Mouse (Mus musculus) midbrain, embryonic 15.5 days (tissue): ENCODE data around the gene Tmsb15b2. TPM values are rescaled to one million over a fixed set of nuclear protein-coding genes. Genes with fewer than 3 reads are reported as not detected.
A peak's percentile ranks its signal among the peaks of the same experiment; 100 is the strongest.
"Not testable (repeated sequence)": the region's sequence is repeated elsewhere in the genome, so short reads cannot be mapped to it uniquely, and the experiment has no call there.

Source experiments
- ATAC-seq: fragments of 200-750 bp; cut with Nextera tagmentation; replicated peaks from 2 replicates; pipeline ENCODE4 v1.8.0; 2017; ENCODE audit warnings: moderate TSS enrichment
- H3K27ac ChIP-seq: fragments of 300-500 bp; sonication (generic); 2 replicates; pipeline ENCODE4 v1.5.1; 2015; ENCODE audit warnings: mild to moderate bottlenecking, inconsistent platforms
- H3K27me3 ChIP-seq: fragments of 300-500 bp; sonication (generic); replicated peaks from 2 replicates; pipeline ENCODE4 v1.6.1; 2015; ENCODE audit warnings: inconsistent platforms
- H3K36me3 ChIP-seq: fragments of 300-500 bp; sonication (generic); replicated peaks from 2 replicates; pipeline ENCODE4 v1.6.1; 2015; ENCODE audit warnings: inconsistent platforms
- H3K4me1 ChIP-seq: fragments of 300-500 bp; sonication (generic); 2 replicates; pipeline ENCODE4 v1.6.1; 2015; ENCODE audit warnings: inconsistent platforms
- H3K4me2 ChIP-seq: fragments of 300-500 bp; sonication (generic); 2 replicates; pipeline ENCODE4 v1.6.1; 2015; ENCODE audit warnings: inconsistent platforms, mild to moderate bottlenecking, moderate library complexity
- H3K4me3 ChIP-seq: fragments of 300-500 bp; sonication (generic); 2 replicates; pipeline ENCODE4 v1.5.1; 2015; ENCODE audit warnings: mild to moderate bottlenecking, inconsistent platforms
- H3K9ac ChIP-seq: fragments of 300-500 bp; sonication (generic); 2 replicates; pipeline ENCODE4 v1.6.1; 2015; ENCODE audit warnings: mild to moderate bottlenecking, inconsistent platforms
- H3K9me3 ChIP-seq: fragments of 300-500 bp; sonication (generic); 2 replicates; pipeline ENCODE4 v1.6.1; 2016; ENCODE audit warnings: inconsistent platforms
- WGBS: fragments of 180-500 bp; shearing (Covaris S2); methylation state at CpG from one replicate; pipeline ENCODE4 v1.1.7; 2015; ENCODE audit warnings: mixed read lengths; 5-methylcytosine and 5-hydroxymethylcytosine counted together
- polyA plus RNA-seq: library from polyadenylated mRNA; unstranded; fragments of >200 nt; fragmentation: Nextera tagmentation; extraction: Ambion mirVana; gene quantifications from 2 replicates; pipeline ENCODE4 v1.2.1, GENCODE M21; 2015

Tmsb15b2 gene
- polyA plus RNA-seq: 70.9 and 74.1 TPM in 2 replicates

DNA sequence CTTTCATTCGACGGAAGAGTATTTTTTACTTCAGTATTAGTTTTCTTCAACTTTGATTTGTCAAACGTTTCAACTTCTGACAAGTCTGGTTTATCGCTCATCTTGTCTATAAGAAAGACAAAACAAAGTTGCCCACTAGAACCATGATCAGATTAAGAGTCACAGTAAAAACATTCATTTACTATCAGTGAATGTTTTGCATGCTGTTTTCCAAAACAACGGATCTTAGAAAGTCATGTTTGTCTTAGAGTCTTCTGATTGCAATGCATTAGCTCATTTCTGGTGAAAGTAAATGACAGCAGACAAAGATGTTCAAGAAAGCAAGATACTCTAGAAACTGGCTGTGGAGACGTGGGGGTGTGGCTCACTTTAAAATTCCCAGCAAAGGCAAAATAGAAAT is at the start of gene Tmsb15b2:
Gene Tmsb15b2 (minus strand): TSS at position 101 of the 400 bp plus-strand sequence.
- peak within 1 kb of the TSS; percentile 46 for H3K4me3 ChIP-seq
- H3K27me3 ChIP-seq, ATAC-seq, H3K4me1 ChIP-seq, H3K9me3 ChIP-seq, H3K36me3 ChIP-seq, H3K27ac ChIP-seq: not testable (repeated sequence)
- peak within 1 kb of the TSS; percentile 60 for H3K4me2 ChIP-seq
- peak within 1 kb of the TSS; percentile 42 for H3K9ac ChIP-seq
- 91% methylated on average over 6 of the region's 6 CpGs for WGBS

DNA sequence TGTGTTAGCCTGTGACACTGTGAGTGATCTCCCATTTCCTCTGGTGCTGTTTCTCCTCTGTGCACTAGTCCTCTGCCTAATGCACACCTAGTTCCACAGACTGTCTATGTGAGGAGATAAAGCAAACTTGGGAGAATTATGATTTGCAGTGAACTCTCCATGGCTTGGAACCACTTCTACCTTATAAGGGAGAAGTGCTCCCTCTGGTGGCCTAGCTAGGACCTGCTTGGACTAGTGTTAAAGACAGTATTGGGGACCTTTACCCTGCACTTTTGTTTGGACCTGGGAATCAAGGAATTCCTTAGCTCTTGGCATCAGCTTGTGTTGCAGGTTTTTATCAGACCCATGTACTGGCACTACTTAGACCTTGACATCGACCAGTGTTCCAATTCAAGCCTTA is 44.0 kb upstream of the Tmsb15b2 start:
- Histone ChIP-seq H3K27ac (no peak overlapping the region), H3K36me3 (no peaks in the 10 kb centered on the region), H3K4me1 (no peaks in the 10 kb centered on the region), H3K4me3 (no peak overlapping the region), H3K9ac (no peak overlapping the region), H3K27me3 (no peaks in the 10 kb centered on the region), H3K9me3 (no peaks in the 10 kb centered on the region), H3K4me2 (no peak overlapping the region)
- WGBS: 41% methylated on average over 1 of the region's 1 CpGs
- ATAC-seq: peak; percentile 52

DNA sequence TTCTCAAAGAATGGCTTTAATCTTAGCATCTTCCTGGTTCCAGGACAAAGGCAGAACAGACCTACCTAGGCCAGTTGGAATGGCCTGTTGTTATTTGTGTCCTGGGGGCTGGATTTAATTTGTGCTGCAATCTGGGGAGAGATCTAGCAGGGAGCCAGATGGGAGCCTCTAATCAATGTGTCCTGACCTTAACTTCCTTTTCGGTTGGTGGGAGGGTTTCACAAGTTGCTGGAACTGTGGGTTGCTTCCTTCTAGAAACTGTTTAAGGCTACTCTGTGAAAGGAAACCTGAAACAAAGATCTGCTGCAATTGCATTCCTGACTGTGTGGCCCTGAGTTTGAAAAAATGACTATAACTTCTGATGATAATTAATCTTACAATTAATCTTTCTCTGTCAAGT is 42.4 kb upstream of the Tmsb15b2 start:
- no peak overlapping the region for H3K9ac ChIP-seq
- H3K27ac ChIP-seq: no peak overlapping the region
- no peak overlapping the region for H3K4me2 ChIP-seq
- ATAC-seq: no peak
- H3K9me3 ChIP-seq: no peaks in the 10 kb centered on the region
- H3K27me3 ChIP-seq: no peaks in the 10 kb centered on the region
- WGBS: 81% methylated on average over 1 of the region's 1 CpGs
- no peaks in the 10 kb centered on the region for H3K36me3 ChIP-seq
- no peaks in the 10 kb centered on the region for H3K4me1 ChIP-seq
- no peak overlapping the region for H3K4me3 ChIP-seq

DNA sequence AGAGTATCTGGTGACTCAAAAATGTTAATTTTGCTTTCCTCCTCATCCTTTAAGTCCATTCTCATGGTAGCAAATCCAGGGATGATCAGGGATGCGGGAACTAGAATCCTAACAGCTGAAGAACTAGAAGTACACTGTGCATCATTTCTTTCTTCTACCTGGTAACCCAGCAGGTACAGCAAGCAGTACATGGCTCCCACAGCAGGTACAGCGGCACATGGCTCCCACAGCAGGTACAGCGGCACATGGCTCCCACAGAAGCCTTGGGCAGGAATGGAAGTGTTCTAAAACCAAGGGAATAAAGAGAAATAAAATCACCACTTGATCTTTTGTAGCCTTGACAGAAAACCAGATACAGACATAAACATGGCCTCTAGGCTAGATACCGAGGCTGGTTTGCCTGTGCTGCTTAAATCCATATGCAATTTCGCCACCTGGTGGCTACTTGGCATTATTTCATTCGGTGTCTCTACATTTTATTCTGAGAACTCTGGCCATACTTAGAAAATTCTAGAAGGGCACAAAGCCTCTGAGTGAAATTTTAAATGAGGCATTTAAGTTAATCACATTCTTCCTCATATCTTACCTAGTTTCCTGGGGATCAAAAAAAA is 39.9 kb upstream of the Tmsb15b2 start:
- H3K4me3 ChIP-seq: no peak overlapping the region
- no peaks in the 10 kb centered on the region for H3K9me3 ChIP-seq
- H3K9ac ChIP-seq: no peak overlapping the region
- no peaks in the 10 kb centered on the region for H3K27me3 ChIP-seq
- H3K4me2 ChIP-seq: no peak overlapping the region
- WGBS: 57% methylated on average over 6 of the region's 6 CpGs
- H3K36me3 ChIP-seq: no peaks in the 10 kb centered on the region
- ATAC-seq: peak; percentile 56; the same call in 1 of the 2 replicates
- H3K27ac ChIP-seq: no peak overlapping the region
- no peaks in the 10 kb centered on the region for H3K4me1 ChIP-seq

DNA sequence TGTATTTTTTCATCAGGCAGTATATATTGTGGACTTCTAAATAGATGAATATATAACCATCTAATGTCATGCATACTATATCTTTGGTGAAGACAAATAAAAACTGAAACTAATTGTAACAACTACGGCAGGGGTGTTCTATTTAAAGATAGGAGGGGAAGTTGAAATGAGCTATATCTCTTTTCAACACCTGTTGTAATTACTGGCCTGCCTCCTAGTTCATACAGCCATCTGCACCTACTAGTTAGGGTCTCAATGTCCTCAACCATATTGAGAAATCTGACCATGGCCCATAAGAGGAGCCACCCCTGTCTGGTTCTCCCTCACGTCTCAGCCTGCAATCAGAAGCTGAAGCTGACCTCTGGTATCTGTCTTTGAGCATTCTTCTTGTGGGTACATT is 21.0 kb upstream of the Tmsb15b2 start:
- no peak for ATAC-seq
- Histone ChIP-seq H3K9ac (no peak overlapping the region), H3K4me3 (no peak overlapping the region), H3K36me3 (no peaks in the 10 kb centered on the region), H3K27ac (no peak overlapping the region), H3K9me3 (no peaks in the 10 kb centered on the region), H3K27me3 (no peaks in the 10 kb centered on the region), H3K4me2 (no peak overlapping the region), H3K4me1 (peaks cover 14% of the 10 kb centered on the region)
- 84% methylated on average over 2 of the region's 2 CpGs for WGBS

DNA sequence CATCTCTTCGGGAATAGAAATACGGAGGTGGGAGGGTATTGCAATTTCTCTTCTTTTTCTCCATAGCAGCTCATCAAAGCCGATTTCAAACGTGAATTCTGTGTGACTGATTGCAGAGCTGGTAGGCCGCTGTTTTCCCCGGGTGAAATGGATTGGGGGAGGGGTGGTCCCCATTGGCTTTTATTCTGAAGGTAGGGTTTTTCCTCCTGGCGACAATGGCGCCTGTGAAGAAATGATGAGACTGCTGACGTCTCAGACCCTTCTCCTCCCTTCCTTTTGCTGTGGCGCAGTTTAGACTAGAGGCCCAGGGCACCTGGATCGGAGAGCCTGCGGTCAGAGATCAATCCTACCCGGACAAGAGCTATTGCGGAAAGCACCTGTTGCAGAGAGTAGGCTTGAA is 18.3 kb upstream of the Tmsb15b2 start:
- WGBS: 20% methylated on average over 14 of the region's 14 CpGs
- H3K4me1 ChIP-seq: peaks cover 17% of the 10 kb centered on the region
- peak overlapping the region; percentile 51 for H3K4me2 ChIP-seq
- H3K27me3 ChIP-seq: no peaks in the 10 kb centered on the region
- no peaks in the 10 kb centered on the region for H3K9me3 ChIP-seq
- H3K4me3 ChIP-seq: peak overlapping the region; percentile 54
- H3K9ac ChIP-seq: peak overlapping the region; percentile 65
- peak overlapping the region; percentile 92 for H3K27ac ChIP-seq
- H3K36me3 ChIP-seq: no peaks in the 10 kb centered on the region
- peak; percentile 15 for ATAC-seq

DNA sequence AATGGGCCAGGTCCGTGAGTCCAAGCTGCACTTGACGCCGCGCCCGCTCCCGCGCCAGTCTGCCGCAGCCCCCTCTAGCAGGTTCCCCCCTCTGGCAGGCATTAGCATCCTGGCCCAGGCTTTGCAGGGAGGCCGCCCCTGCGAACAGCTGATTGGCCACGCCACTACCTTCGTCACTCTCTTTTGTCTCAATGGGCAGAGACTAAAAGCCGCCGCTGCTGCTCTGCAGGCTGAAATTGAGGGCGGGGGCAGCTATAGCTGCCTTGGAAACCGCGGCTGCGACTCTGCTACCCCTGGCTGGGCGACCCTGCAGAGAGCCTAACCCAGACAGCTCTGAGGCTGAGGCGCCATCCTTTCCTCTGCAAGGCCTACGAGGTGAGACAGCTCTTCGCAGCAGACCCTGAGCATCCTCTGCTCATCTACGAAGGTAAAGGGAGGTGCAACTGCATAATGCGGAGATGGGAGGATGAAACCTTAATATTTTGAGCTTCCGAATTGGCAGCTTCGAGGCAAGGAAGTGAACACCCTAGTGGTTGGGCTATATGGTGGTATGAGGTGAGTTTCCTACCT is 17.8 kb upstream of the Tmsb15b2 start, which contains the start of gene Zcchc18:
Gene Zcchc18 (plus strand): TSS at position 178 of the 570 bp plus-strand sequence.
- H3K9me3 ChIP-seq: no peaks in the 10 kb centered on the region
- peaks cover 17% of the 10 kb centered on the region for H3K4me1 ChIP-seq
- H3K4me2 ChIP-seq: peak within 1 kb of the TSS; percentile 51
- H3K36me3 ChIP-seq: no peaks in the 10 kb centered on the region
- WGBS: 15% methylated on average over 26 of the region's 26 CpGs
- peak within 1 kb of the TSS; percentile 92 for H3K27ac ChIP-seq
- H3K9ac ChIP-seq: peak within 1 kb of the TSS; percentile 65
- peak; percentile 98 for ATAC-seq
- peak within 1 kb of the TSS; percentile 54 for H3K4me3 ChIP-seq
- no peaks in the 10 kb centered on the region for H3K27me3 ChIP-seq

DNA sequence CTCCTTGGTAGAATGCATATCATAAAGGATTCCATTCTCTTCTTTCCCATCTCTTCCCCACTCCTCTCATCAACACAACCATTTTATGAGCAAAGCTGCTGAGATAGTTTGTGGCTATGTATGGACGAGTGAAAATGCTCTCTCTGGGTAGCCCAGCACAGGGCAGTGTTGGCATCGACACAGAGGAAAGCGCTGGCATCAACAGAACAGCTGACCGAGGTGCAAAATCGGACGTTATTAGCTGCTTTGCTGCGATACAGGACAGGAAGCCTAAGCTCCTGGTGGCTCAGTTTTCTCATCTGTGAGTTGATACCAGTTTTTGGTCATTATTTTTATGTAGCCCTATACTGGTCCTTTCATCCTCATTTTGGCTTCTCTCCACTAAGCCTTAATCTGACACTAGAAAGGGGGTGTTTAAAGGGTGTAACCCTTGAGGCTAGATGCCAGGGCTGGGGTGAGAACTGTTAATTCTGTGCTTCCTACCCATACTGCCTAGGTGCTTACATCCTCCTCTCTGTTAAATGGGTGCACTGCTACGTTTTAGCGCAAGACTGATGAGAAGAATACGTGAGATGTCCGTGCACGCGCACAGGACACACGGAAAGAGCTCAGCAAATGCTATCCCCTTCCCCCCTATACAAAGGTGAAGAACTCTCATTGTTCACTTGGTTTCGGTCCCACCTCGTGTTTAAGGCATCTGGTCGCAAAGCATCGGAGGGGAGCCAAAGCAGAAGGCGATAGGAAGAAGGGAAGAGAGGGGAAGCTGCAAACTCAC is 17.1 kb upstream of the Tmsb15b2 start:
- Histone ChIP-seq H3K4me2 (peak overlapping the region; percentile 51), H3K9ac (peak overlapping the region; percentile 58), H3K36me3 (no peaks in the 10 kb centered on the region), H3K9me3 (no peaks in the 10 kb centered on the region), H3K27ac (peak overlapping the region; percentile 92), H3K4me3 (peak overlapping the region; percentile 54), H3K27me3 (no peaks in the 10 kb centered on the region), H3K4me1 (peaks cover 17% of the 10 kb centered on the region)
- WGBS: 29% methylated on average over 18 of the region's 19 CpGs
- peak; percentile 75 for ATAC-seq

DNA sequence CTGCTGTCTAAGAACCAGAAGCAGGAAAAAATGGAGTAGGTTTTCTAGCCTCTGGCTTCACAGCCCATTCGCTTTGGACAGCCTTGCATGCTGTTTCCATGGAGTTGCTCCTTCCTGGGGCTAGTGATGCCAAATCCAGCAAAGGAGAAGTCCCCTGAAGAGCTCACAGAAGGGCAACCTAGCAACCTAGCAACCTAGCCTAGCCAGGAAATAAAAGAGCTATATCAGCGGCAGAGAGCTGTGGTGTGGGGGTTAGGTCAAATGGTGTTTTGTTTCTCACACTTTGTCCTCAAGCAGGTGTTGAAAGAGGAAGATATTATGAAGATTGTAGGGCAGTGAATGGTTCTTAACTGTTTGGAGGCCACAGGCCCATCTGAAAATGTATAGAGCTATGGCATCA is 16.0 kb upstream of the Tmsb15b2 start:
- Histone ChIP-seq H3K9me3 (no peaks in the 10 kb centered on the region), H3K4me2 (peak overlapping the region; percentile 51), H3K27me3 (no peaks in the 10 kb centered on the region), H3K27ac (no peak overlapping the region), H3K36me3 (no peaks in the 10 kb centered on the region), H3K9ac (no peak overlapping the region), H3K4me1 (peaks cover 17% of the 10 kb centered on the region), H3K4me3 (no peak overlapping the region)
- ATAC-seq: no peak
- 38% methylated on average over 2 of the region's 2 CpGs for WGBS

DNA sequence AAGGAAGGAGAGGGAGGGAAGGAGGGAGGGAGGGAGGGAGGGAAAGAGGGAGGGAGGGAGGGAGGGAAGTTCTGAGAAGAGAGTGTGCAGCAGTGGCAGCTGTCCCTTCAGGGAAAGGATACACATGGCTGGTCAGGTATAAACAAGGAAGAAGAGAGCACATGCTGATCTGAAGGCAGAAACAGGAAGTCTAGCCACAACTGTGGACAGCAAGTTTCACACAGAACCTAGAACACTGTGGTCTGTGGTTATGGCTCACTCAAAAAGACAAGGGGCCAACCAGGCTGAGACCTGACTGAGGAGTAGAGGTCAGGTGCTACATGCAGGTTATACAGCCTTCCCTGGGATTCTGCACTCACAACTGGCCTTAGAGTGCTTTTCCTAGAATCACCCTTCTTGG is 10.7 kb upstream of the Tmsb15b2 start:
- Histone ChIP-seq H3K27ac (no peak overlapping the region), H3K4me2 (no peak overlapping the region), H3K9me3 (no peaks in the 10 kb centered on the region), H3K27me3 (no peaks in the 10 kb centered on the region), H3K36me3 (no peaks in the 10 kb centered on the region), H3K4me3 (no peak overlapping the region), H3K4me1 (0 out of 2 replicates have a peak, but pooled peaks cover 1% of the 10 kb centered on the region), H3K9ac (no peak overlapping the region)
- ATAC-seq: no peak

DNA sequence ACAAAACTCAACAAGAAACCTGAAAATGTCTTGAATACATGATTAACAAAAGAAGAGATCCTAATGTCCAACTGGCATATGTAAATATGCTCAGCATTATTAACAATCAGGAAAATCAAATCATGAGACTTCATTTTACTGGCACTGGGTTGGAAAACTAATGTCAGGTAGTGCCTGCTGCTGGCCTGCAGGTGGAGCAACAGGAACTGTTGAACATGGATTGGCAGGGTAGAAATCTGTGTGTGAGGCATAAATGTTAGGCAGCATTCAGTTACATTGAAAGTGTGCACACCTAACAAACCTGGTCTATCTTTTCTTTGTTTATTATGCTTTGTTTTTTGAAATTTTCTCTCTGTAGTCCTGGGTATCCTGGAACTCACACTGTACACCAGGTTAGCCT is 3.3 kb upstream of the Tmsb15b2 start:
- Histone ChIP-seq H3K27me3 (no peaks in the 10 kb centered on the region), H3K4me2 (no peak overlapping the region), H3K4me1 (no peaks in the 10 kb centered on the region), H3K27ac (no peak overlapping the region), H3K9me3 (no peaks in the 10 kb centered on the region), H3K9ac (no peak overlapping the region), H3K4me3 (no peak overlapping the region), H3K36me3 (no peaks in the 10 kb centered on the region)
- no peak for ATAC-seq

DNA sequence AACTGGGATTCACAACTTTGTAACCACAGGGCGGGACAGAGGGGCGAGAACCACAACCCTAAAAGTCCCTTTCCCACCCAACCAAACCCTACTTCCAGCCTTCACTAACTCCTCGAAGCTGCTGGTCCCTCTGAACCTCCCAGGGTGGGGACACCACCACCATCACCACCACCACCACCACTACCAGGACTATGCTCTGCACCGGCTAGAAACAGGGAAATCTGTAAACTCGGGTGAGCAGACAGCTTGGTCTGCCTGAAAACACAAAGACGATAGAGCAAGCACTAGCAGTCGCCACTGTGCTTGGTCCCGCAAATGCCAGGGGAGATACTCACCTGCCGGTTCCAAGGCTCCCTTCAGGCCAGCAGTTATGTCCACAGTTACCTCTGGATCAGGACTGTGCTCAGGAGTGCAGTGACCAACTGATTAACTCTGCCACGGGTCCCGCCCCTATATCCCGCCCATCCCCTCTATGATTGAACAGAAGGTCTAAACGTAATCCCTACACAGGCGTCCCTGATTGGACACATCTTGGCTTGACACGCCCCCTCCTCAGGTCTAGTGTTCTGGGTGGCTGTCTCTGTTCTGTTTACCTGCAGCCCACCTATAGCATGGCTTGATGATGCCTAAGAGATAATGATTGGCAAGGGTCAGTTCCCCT is 1.3 kb upstream of the Tmsb15b2 start, which contains the start of the genes Tmsb15l and Tmsb15b1:
Gene Tmsb15l (minus strand): TSS at position 446 of the 661 bp plus-strand sequence.
Gene Tmsb15b1 (minus strand): TSS at position 451 of the 661 bp plus-strand sequence.
- H3K36me3 ChIP-seq: no peaks in the 10 kb centered on the region
- 38% methylated on average over 15 of the region's 15 CpGs for WGBS
- 0 out of 2 replicates have a peak within 1 kb of the TSS, but pooled peaks have one; percentile 50 for H3K27ac ChIP-seq
- no peaks in the 10 kb centered on the region for H3K4me1 ChIP-seq
- H3K4me2 ChIP-seq: peak within 1 kb of the TSS; percentile 60
- no peaks in the 10 kb centered on the region for H3K9me3 ChIP-seq
- peak within 1 kb of the TSS; percentile 46 for H3K4me3 ChIP-seq
- H3K9ac ChIP-seq: peak within 1 kb of the TSS; percentile 42
- peak; percentile 100 for ATAC-seq
- no peaks in the 10 kb centered on the region for H3K27me3 ChIP-seq
